Mouse (Mus musculus) hindbrain, embryonic 15.5 days (tissue): ENCODE data around the gene Nrk. TPM values are rescaled to one million over a fixed set of nuclear protein-coding genes. Genes with fewer than 3 reads are reported as not detected.

ENCODE experiments used
- ATAC-seq: fragments of 200-750 bp; cut with Nextera tagmentation; 2 replicates; pipeline ENCODE4 v1.8.0; 2017; ENCODE audit warnings: low read depth, moderate number of reproducible peaks, moderate TSS enrichment; ENCODE audit not compliant: low FRiP score
- H3K27ac ChIP-seq: fragments of 300-500 bp; sonication (generic); replicated peaks from 2 replicates; pipeline ENCODE4 v1.5.1; 2015; ENCODE audit warnings: mild to moderate bottlenecking, inconsistent platforms
- H3K27me3 ChIP-seq: fragments of 300-500 bp; sonication (generic); 2 replicates; pipeline ENCODE4 v1.6.1; 2015; ENCODE audit warnings: control low read depth, inconsistent platforms
- H3K36me3 ChIP-seq: fragments of 300-500 bp; sonication (generic); 2 replicates; pipeline ENCODE4 v1.6.1; 2015; ENCODE audit warnings: control low read depth, inconsistent platforms
- H3K4me1 ChIP-seq: fragments of 300-500 bp; sonication (generic); replicated peaks from 2 replicates; pipeline ENCODE4 v1.6.1; 2015; ENCODE audit warnings: control low read depth, inconsistent platforms
- H3K4me2 ChIP-seq: fragments of 300-500 bp; sonication (generic); 2 replicates; pipeline ENCODE4 v1.6.1; 2015; ENCODE audit warnings: moderate library complexity, mild to moderate bottlenecking, inconsistent platforms
- H3K4me3 ChIP-seq: fragments of 300-500 bp; sonication (generic); 2 replicates; pipeline ENCODE4 v1.5.1; 2015; ENCODE audit warnings: mild to moderate bottlenecking, inconsistent platforms
- H3K9ac ChIP-seq: fragments of 300-500 bp; sonication (generic); 2 replicates; pipeline ENCODE4 v1.6.1; 2015; ENCODE audit warnings: inconsistent platforms
- H3K9me3 ChIP-seq: fragments of 300-500 bp; sonication (generic); 2 replicates; pipeline ENCODE4 v1.6.1; 2016; ENCODE audit warnings: control low read depth, inconsistent platforms
- WGBS: fragments of 180-500 bp; shearing (Covaris S2); methylation state at CpG from one replicate; pipeline ENCODE4 v1.1.7; 2015; 5-methylcytosine and 5-hydroxymethylcytosine counted together
- polyA plus RNA-seq: library from polyadenylated mRNA; unstranded; fragments of >200 nt; fragmentation: Nextera tagmentation; extraction: Ambion mirVana; gene quantifications from 2 replicates; pipeline ENCODE4 v1.2.1, GENCODE M21; 2015

The Nrk gene
- polyA plus RNA-seq, 1 experiment from 2014 or later: 0.97 TPM

DNA sequence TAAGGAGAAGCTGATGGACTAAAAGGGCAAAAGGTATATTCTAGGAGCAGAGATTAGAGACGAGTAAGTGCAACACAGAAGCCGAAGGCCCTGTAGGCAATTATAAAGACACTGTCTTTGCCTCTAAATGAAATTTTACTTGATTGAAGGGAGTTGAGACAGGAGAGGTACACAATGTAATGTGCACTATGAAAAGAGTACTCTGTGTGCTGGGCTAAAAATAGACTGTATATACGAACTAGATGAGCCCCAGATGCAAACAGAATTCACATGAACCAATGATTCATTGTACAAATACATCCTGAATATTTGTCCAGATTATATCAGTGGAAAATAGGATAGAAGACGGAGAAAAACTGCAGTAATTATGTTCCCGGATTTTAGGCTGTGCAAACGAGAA lies 113.7 kb downstream of the Nrk start:
- Histone ChIP-seq H3K4me1 (no peaks in the 10 kb centered on the region), H3K4me2 (no peak overlapping the region), H3K4me3 (no peak overlapping the region), H3K9ac (no peak overlapping the region), H3K27ac (no peak overlapping the region), H3K36me3 (no peaks in the 10 kb centered on the region), H3K27me3 (no peaks in the 10 kb centered on the region), H3K9me3 (no peaks in the 10 kb centered on the region)
- ATAC-seq: no peak
- 70% methylated on average over 6 of the region's 6 CpGs for WGBS

DNA sequence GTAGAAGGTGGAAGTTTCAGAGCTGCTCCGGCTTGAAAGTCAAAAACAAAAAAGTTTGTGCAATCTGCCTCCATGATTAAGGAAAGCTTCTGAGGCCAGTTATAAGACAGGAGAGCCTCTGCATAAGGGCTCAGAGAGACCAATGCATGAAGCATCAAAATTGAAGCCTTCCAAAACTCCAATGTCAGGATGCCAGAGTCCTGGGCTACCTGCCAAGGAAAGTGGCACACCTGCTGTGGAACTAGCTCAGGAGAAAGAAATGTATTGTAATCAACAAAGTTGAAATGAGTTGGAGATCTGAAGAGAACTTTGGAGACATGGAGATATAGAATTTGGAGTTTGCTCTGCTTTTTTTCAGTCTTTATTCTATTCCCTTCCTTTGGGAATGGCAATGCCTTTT lies 123.4 kb downstream of the Nrk start:
- Histone ChIP-seq H3K36me3 (no peaks in the 10 kb centered on the region), H3K27ac (no peak overlapping the region), H3K4me1 (no peaks in the 10 kb centered on the region), H3K9me3 (no peaks in the 10 kb centered on the region), H3K4me2 (no peak overlapping the region), H3K27me3 (no peaks in the 10 kb centered on the region), H3K4me3 (no peak overlapping the region), H3K9ac (no peak overlapping the region)
- no peak for ATAC-seq
- WGBS: 96% methylated on average over 1 of the region's 1 CpGs

DNA sequence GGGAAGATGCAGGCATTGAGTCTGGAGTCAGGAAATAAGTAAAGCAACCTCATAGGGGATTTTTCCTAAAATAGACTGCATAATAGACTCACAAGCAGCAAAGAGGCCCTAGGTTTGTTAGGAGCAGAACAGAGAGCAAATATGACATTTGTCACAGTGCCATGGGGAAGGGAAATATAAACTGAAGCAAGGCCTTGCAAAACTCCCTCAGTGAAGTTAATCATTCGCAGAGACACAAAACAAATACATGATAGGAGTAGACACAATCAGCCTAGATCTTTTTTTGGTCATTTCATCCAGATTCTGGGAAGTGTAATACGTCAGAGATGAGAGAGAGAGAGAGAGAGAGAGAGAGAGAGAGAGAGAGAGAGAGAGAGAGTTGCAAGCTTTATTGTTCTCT lies 125.1 kb downstream of the Nrk start:
- no peak for ATAC-seq
- Histone ChIP-seq H3K36me3 (no peaks in the 10 kb centered on the region), H3K27me3 (no peaks in the 10 kb centered on the region), H3K4me1 (no peaks in the 10 kb centered on the region), H3K4me2 (no peak overlapping the region), H3K9ac (no peak overlapping the region), H3K4me3 (no peak overlapping the region), H3K9me3 (no peaks in the 10 kb centered on the region), H3K27ac (no peak overlapping the region)
- 75% methylated on average over 2 of the region's 2 CpGs for WGBS

DNA sequence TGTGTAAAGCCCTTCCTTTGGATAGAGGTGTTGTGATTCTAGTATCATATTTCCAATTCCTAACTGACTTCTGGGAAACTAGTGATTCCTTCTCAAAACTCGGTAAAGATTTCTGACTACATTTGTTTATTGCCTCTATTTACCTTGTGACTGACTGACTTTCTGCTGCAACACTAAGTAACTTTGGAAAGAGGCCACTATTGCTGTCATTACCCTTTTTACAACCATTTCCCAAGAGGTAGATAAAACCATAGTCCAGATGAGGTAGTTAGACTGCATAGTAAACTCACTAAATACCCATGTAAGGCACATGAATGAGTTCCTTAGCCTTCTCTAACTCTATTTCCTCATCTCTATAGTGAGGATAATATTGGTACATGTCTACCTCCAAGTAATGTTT lies 126.9 kb downstream of the Nrk start:
- H3K27ac ChIP-seq: no peak overlapping the region
- ATAC-seq: no peak
- H3K4me2 ChIP-seq: no peak overlapping the region
- H3K9ac ChIP-seq: no peak overlapping the region
- no peaks in the 10 kb centered on the region for H3K36me3 ChIP-seq
- H3K4me1 ChIP-seq: no peaks in the 10 kb centered on the region
- no peak overlapping the region for H3K4me3 ChIP-seq
- no peaks in the 10 kb centered on the region for H3K27me3 ChIP-seq
- 91% methylated on average over 1 of the region's 1 CpGs for WGBS
- no peaks in the 10 kb centered on the region for H3K9me3 ChIP-seq

DNA sequence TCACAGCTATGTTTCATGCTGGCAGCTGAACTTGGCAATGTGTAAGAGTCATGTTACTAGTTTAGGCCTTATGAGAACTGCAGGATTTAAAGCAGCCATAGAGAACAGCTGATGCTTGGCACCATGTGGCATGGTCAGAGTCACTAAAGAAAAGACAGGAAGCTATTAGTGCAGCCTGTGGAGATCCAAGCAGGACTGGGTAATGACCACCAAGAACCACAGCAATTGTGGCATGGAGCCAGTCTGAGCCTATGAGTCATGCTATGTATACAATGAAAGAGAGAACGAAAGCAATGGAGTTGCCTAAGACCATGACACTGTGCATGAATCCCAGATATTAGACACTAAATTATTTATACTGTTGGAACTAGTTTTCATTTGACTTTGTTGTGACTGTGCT lies 137.7 kb downstream of the Nrk start:
- Histone ChIP-seq H3K9ac (no peak overlapping the region), H3K4me2 (no peak overlapping the region), H3K9me3 (no peaks in the 10 kb centered on the region), H3K36me3 (no peaks in the 10 kb centered on the region), H3K27me3 (no peaks in the 10 kb centered on the region), H3K4me1 (no peaks in the 10 kb centered on the region), H3K27ac (no peak overlapping the region), H3K4me3 (no peak overlapping the region)
- no peak for ATAC-seq
- 70% methylated on average over 1 of the region's 1 CpGs for WGBS

DNA sequence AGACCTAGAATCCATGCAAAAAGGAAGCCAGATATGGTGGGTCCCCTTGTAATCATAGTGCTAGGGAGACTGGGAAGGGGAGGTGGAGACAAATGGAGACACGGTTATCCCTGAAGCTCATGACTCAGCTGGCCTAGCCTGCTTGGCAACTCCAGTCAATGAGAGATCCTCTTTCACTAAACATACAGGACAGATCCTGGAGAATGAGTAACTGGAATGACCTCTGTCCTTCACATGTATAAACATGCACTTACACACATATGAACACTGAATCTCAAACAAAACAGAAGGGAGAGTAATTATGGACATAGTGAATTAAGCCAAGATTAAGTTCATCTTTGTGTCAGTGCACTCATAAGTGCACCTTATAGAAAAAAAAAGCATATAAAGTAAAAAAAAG lies 138.9 kb downstream of the Nrk start:
- WGBS: 100% methylated on average over 1 of the region's 1 CpGs
- no peak overlapping the region for H3K9ac ChIP-seq

More for the DNA sequence above, 138.9 kb downstream of the Nrk start:
- H3K4me3 ChIP-seq: no peak overlapping the region
- no peaks in the 10 kb centered on the region for H3K27me3 ChIP-seq
- H3K4me1 ChIP-seq: no peaks in the 10 kb centered on the region
- H3K4me2 ChIP-seq: no peak overlapping the region
- no peak for ATAC-seq
- no peak overlapping the region for H3K27ac ChIP-seq
- no peaks in the 10 kb centered on the region for H3K36me3 ChIP-seq
- H3K9me3 ChIP-seq: no peaks in the 10 kb centered on the region

Other genes starting within 250 kb of the Nrk start
- not detected in 2 replicates for gene Serpina7, start 170.8 kb downstream of the Nrk start, polyA plus RNA-seq
- gene 4930513O06Rik, start 171.8 kb downstream of the Nrk start, polyA plus RNA-seq: not detected in 2 replicates